Comparison of ENCODE assay signal across 9 mouse cellular contexts in genomic region chr7:78718191-78718609, GRCm38 (mm10). TPM values are rescaled to one million over a fixed set of nuclear protein-coding genes. Genes with fewer than 3 reads are reported as not detected.
DNase-seq lines count a peak whose midpoint lies in the region; ATAC-seq lines count a peak whose summit lies in the region.
"Had no signal": no experiment of that assay in that cellular context is flagged by ENCODE, and none has a peak within 500 bp of the region (broad histone marks: within the 10 kb centered on the region; RNA-seq: fewer than 3 reads in every experiment).

No protein-coding gene starts in this region.

- no peaks in the 10 kb centered on the region for H3K27me3 ChIP-seq in forebrain, embryonic 15.5 days
- H3K27me3 ChIP-seq in forebrain, embryonic 10.5 days (ENCODE audit: poor library complexity, severe bottlenecking), result no peaks in the 10 kb centered on the region
- H3K27me3 ChIP-seq in stomach, embryonic 15.5 days (replicated peaks), result no peaks in the 10 kb centered on the region
- no peaks in the 10 kb centered on the region for H3K27me3 ChIP-seq in hindbrain, embryonic 14.5 days (ENCODE audit: control insufficient read depth, insufficient read depth, low read length)

- peak; percentile 84 for ATAC-seq in forebrain, embryonic 15.5 days (replicated peaks)
- ATAC-seq in stomach, embryonic 15.5 days (ENCODE audit: insufficient read depth, low FRiP score, low read depth), result peak; percentile 81
- no peak for ATAC-seq in hindbrain, embryonic 14.5 days (ENCODE audit: low FRiP score)

- 58% methylated on average over 8 of the region's 8 CpGs for WGBS in forebrain, embryonic 15.5 days
- 87% methylated on average over 8 of the region's 8 CpGs for WGBS in forebrain, embryonic 10.5 days
- WGBS in stomach, embryonic 15.5 days, result 38% methylated on average over 8 of the region's 8 CpGs
- WGBS in hindbrain, embryonic 14.5 days, result 80% methylated on average over 8 of the region's 8 CpGs

- peaks cover 3% of the 10 kb centered on the region; the same call in 1 of the 2 replicates for H3K4me1 ChIP-seq in forebrain, embryonic 15.5 days
- no peaks in the 10 kb centered on the region for H3K4me1 ChIP-seq in forebrain, embryonic 10.5 days
- H3K4me1 ChIP-seq in stomach, embryonic 15.5 days, result 0 out of 2 replicates have a peak, but pooled peaks cover 3% of the 10 kb centered on the region
- no peaks in the 10 kb centered on the region for H3K4me1 ChIP-seq in hindbrain, embryonic 14.5 days (replicated peaks; ENCODE audit: control insufficient read depth, insufficient read depth, low read length)

- H3K36me3 ChIP-seq in forebrain, embryonic 15.5 days, result no peaks in the 10 kb centered on the region
- no peaks in the 10 kb centered on the region for H3K36me3 ChIP-seq in forebrain, embryonic 10.5 days (replicated peaks)
- no peaks in the 10 kb centered on the region for H3K36me3 ChIP-seq in stomach, embryonic 15.5 days
- H3K36me3 ChIP-seq in hindbrain, embryonic 14.5 days (replicated peaks; ENCODE audit: control insufficient read depth, insufficient read depth), result no peaks in the 10 kb centered on the region

- H3K4me3 ChIP-seq in forebrain, embryonic 15.5 days, result no peak overlapping the region
- H3K4me3 ChIP-seq in forebrain, embryonic 10.5 days, result no peak overlapping the region
- H3K4me3 ChIP-seq in stomach, embryonic 15.5 days (replicated peaks), result no peak overlapping the region
- no peak overlapping the region for H3K4me3 ChIP-seq in hindbrain, embryonic 14.5 days (replicated peaks; ENCODE audit: low read length)
- H3K4me3 ChIP-seq: erythroblast, embryonic 14.5 days had no signal

- no peak overlapping the region for H3K9ac ChIP-seq in forebrain, embryonic 15.5 days (replicated peaks)
- H3K9ac ChIP-seq in stomach, embryonic 15.5 days, result no peak overlapping the region
- no peak overlapping the region for H3K9ac ChIP-seq in hindbrain, embryonic 14.5 days

- H3K9me3 ChIP-seq in forebrain, embryonic 15.5 days, result no peaks in the 10 kb centered on the region
- no peaks in the 10 kb centered on the region for H3K9me3 ChIP-seq in forebrain, embryonic 10.5 days
- H3K9me3 ChIP-seq in stomach, embryonic 15.5 days, result no peaks in the 10 kb centered on the region
- H3K9me3 ChIP-seq in hindbrain, embryonic 14.5 days (ENCODE audit: control insufficient read depth, low read length), result no peaks in the 10 kb centered on the region

- no peak for DNase-seq in forebrain, embryonic 10.5 days (ENCODE audit: extremely low spot score, low spot score)
- peak; percentile 86 to 89 for DNase-seq in cerebellum, postnatal 10 days
- DNase-seq in layer of hippocampus, postnatal 14 days (ENCODE audit: low spot score in 2 of 2), result peak; percentile 66 to 77
- no peak for DNase-seq in natural killer cell, adult 2 months (ENCODE audit: low spot score in 2 of 2)
- no peak for DNase-seq in embryo, embryonic 11 days
- no peak for DNase-seq in hindbrain, embryonic 14.5 days (ENCODE audit: low spot score)

- no peak overlapping the region for H3K4me2 ChIP-seq in forebrain, embryonic 15.5 days (replicated peaks)
- no peak overlapping the region for H3K4me2 ChIP-seq in stomach, embryonic 15.5 days
- no peak overlapping the region for H3K4me2 ChIP-seq in hindbrain, embryonic 14.5 days (replicated peaks)

- H3K27ac ChIP-seq in forebrain, embryonic 15.5 days (replicated peaks), result peak overlapping the region; percentile 55; the same call in 1 of the 2 replicates
- no peak overlapping the region for H3K27ac ChIP-seq in forebrain, embryonic 10.5 days
- peak overlapping the region; percentile 65 for H3K27ac ChIP-seq in stomach, embryonic 15.5 days
- no peak overlapping the region for H3K27ac ChIP-seq in hindbrain, embryonic 14.5 days

RNA-seq across cellular contexts. Expression of gene Ntrk3, which starts 19.6 kb away (rescaled TPM):
- 31.3 and 33.9 TPM in 2 replicates for polyA plus RNA-seq in forebrain, embryonic 15.5 days (2015; fragmentation: Nextera tagmentation; extraction: Ambion mirVana)
- 2.3 and 3.8 TPM in 2 replicates for polyA plus RNA-seq in forebrain, embryonic 10.5 days (2016; fragmentation: Nextera tagmentation; extraction: Ambion mirVana)
- 100 to 1,000 TPM; 198 to 199 TPM for total RNA-seq in layer of hippocampus, postnatal 14 days (2021)
- polyA plus RNA-seq in stomach, embryonic 15.5 days (2015; fragmentation: Nextera tagmentation; extraction: Ambion mirVana), result 3.0 and 3.3 TPM in 2 replicates
- 24.3 and 25.9 TPM in 2 replicates for polyA plus RNA-seq in hindbrain, embryonic 14.5 days (2014; fragmentation: Nextera tagmentation; extraction: Ambion mirVana)
- polyA plus RNA-seq: erythroblast, embryonic 14.5 days had no signal

Comparison
In these comparisons a context has a peak if more than half of its experiments do, and no peak if none do; other contexts are left out.
1. H3K27ac ChIP-seq: peak in forebrain, embryonic 15.5 days (single experiment) and stomach, embryonic 15.5 days (single experiment); none in forebrain, embryonic 10.5 days (single experiment) and hindbrain, embryonic 14.5 days (single experiment).
2. DNase-seq: peak in cerebellum, postnatal 10 days (2 of 2) and layer of hippocampus, postnatal 14 days (2 of 2); none in forebrain, embryonic 10.5 days (single experiment), natural killer cell, adult 2 months (0 of 2), embryo, embryonic 11 days (single experiment) and hindbrain, embryonic 14.5 days (single experiment).